Mouse (Mus musculus) neural tube, embryonic 15.5 days (tissue): Measurements from ENCODE around the gene Tfcp2. TPM values are rescaled to one million over a fixed set of nuclear protein-coding genes. Genes with fewer than 3 reads are reported as not detected.

Experiments used
- ATAC-seq: fragments of 200-750 bp; cut with Nextera tagmentation; 2 replicates; pipeline ENCODE4 v1.8.0; 2017; ENCODE audit warnings: mild to moderate bottlenecking, moderate TSS enrichment, moderate library complexity; ENCODE audit not compliant: low FRiP score
- H3K27ac ChIP-seq: fragments of 300-500 bp; sonication (generic); replicated peaks from 2 replicates; pipeline ENCODE4 v1.5.1; 2015; ENCODE audit warnings: mild to moderate bottlenecking, inconsistent platforms
- H3K27me3 ChIP-seq: fragments of 300-500 bp; sonication (generic); replicated peaks from 2 replicates; pipeline ENCODE4 v1.6.1; 2015; ENCODE audit warnings: inconsistent platforms
- H3K36me3 ChIP-seq: fragments of 300-500 bp; sonication (generic); 2 replicates; pipeline ENCODE4 v1.6.1; 2015; ENCODE audit warnings: inconsistent platforms
- H3K4me1 ChIP-seq: fragments of 300-500 bp; sonication (generic); 2 replicates; pipeline ENCODE4 v1.6.1; 2015; ENCODE audit warnings: inconsistent platforms
- H3K4me2 ChIP-seq: fragments of 300-500 bp; sonication (generic); 2 replicates; pipeline ENCODE4 v1.6.1; 2015; ENCODE audit warnings: inconsistent platforms, mild to moderate bottlenecking, moderate library complexity
- H3K4me3 ChIP-seq: fragments of 300-500 bp; sonication (generic); replicated peaks from 2 replicates; pipeline ENCODE4 v1.5.1; 2015; ENCODE audit warnings: mild to moderate bottlenecking, inconsistent platforms
- H3K9ac ChIP-seq: fragments of 300-500 bp; sonication (generic); replicated peaks from 2 replicates; pipeline ENCODE4 v1.6.1; 2015; ENCODE audit warnings: mild to moderate bottlenecking, inconsistent platforms
- H3K9me3 ChIP-seq: fragments of 300-500 bp; sonication (generic); replicated peaks from 2 replicates; pipeline ENCODE4 v1.6.1; 2016; ENCODE audit warnings: inconsistent platforms
- WGBS: fragments of 180-500 bp; shearing (Covaris S2); methylation state at CpG from one replicate; pipeline ENCODE4 v1.1.7; 2015; ENCODE audit warnings: mixed read lengths; 5-methylcytosine and 5-hydroxymethylcytosine counted together
- polyA plus RNA-seq: library from polyadenylated mRNA; unstranded; fragments of >200 nt; fragmentation: Nextera tagmentation; extraction: Ambion mirVana; gene quantifications from 2 replicates; pipeline ENCODE4 v1.2.1, GENCODE M21; 2015

Gene Tfcp2
- polyA plus RNA-seq = 32.4 and 34.8 TPM in 2 replicates

GRCm38 (mm10) chr15:100551326-100552307, at the start of gene Tfcp2:
TSS of gene Tfcp2 (minus strand) at chr15:100552008.
- Histone ChIP-seq H3K4me1 (peaks cover 24% of the 10 kb centered on the region), H3K27me3 (no peaks in the 10 kb centered on the region), H3K27ac (peak within 1 kb of the TSS; percentile 90), H3K4me3 (peak within 1 kb of the TSS; percentile 74), H3K36me3 (peaks cover 11% of the 10 kb centered on the region), H3K9ac (peak within 1 kb of the TSS; percentile 81), H3K4me2 (peak within 1 kb of the TSS; percentile 75), H3K9me3 (no peaks in the 10 kb centered on the region)
- peak; percentile 99 for ATAC-seq
- under 1% methylated on average over 83 of the region's 84 CpGs for WGBS

- Histone ChIP-seq H3K9ac (no peak overlapping the region), H3K36me3 (no peaks in the 10 kb centered on the region), H3K27me3 (0 out of 2 replicates have a peak, but pooled peaks cover 3% of the 10 kb centered on the region), H3K4me3 (peak overlapping the region; percentile 78), H3K4me2 (peak overlapping the region; percentile 90), H3K9me3 (no peaks in the 10 kb centered on the region), H3K27ac (no peak overlapping the region), H3K4me1 (peaks cover 32% of the 10 kb centered on the region)
- WGBS = 17% methylated on average over 21 of the region's 21 CpGs
- ATAC-seq = no peak
These were observed 49.0 kb upstream of the Tfcp2 start for GRCm38 (mm10) chr15:100600696-100601272.

DNA sequence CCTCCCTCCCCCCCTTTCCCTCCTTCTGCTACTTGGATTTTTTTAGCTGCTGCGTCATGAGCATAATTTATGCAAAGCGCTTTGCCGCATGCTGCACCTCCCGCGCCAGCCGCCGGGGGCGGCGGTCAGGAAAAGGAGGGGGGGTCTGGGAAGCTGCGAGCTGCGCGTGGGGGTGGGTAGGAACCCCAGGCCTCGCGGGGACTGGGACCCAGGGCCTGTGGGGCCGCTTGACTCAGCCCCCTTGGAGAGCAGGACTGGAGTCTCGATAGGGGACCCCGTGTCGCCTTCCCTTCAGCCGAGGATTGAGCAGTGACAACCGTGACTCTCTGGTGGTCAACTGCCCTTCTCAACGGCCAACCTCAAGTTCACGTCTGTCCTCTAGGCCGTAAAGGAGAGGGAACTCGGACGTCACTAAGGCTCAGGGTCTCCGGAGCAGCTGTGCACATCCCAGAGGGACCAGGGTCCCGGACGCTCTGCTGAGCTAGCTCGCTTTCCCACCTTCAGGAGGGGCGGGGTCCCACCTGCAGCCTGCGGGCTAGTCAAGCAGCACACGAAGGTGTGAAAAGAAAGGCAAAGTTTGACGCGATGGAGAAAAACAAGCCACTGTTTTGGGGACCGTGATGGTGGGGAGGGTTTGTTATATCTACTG, 48.4 kb upstream of the Tfcp2 start:
- H3K9me3 ChIP-seq = no peaks in the 10 kb centered on the region
- peak overlapping the region; percentile 84 for H3K9ac ChIP-seq
- H3K36me3 ChIP-seq = no peaks in the 10 kb centered on the region
- under 1% methylated on average over 33 of the region's 35 CpGs for WGBS
- H3K27ac ChIP-seq = peak overlapping the region; percentile 81
- ATAC-seq = peak; percentile 78
- peaks cover 28% of the 10 kb centered on the region for H3K4me1 ChIP-seq
- H3K27me3 ChIP-seq = 0 out of 2 replicates have a peak, but pooled peaks cover 3% of the 10 kb centered on the region
- H3K4me3 ChIP-seq = peak overlapping the region; percentile 78
- peak overlapping the region; percentile 90 for H3K4me2 ChIP-seq

- under 1% methylated on average over 47 of the region's 76 CpGs for WGBS
- H3K9me3 ChIP-seq = no peaks in the 10 kb centered on the region
- H3K36me3 ChIP-seq = no peaks in the 10 kb centered on the region
- H3K4me1 ChIP-seq = peaks cover 21% of the 10 kb centered on the region
- 0 out of 2 replicates have a peak, but pooled peaks cover 3% of the 10 kb centered on the region for H3K27me3 ChIP-seq
- H3K4me3 ChIP-seq = peak within 1 kb of the TSS; percentile 78
- ATAC-seq = peak; percentile 73
- peak within 1 kb of the TSS; percentile 90 for H3K4me2 ChIP-seq
- H3K9ac ChIP-seq = peak within 1 kb of the TSS; percentile 84
- H3K27ac ChIP-seq = peak within 1 kb of the TSS; percentile 81
These were observed 47.7 kb upstream of the Tfcp2 start, which contains the start of gene Pou6f1 for GRCm38 (mm10) chr15:100599276-100600046. TSS of gene Pou6f1 (minus strand) at chr15:100599984.

- Histone ChIP-seq H3K9ac (peak overlapping the region; percentile 84), H3K27me3 (0 out of 2 replicates have a peak, but pooled peaks cover 3% of the 10 kb centered on the region), H3K4me2 (peak overlapping the region; percentile 90), H3K36me3 (no peaks in the 10 kb centered on the region), H3K27ac (peak overlapping the region; percentile 81), H3K4me3 (peak overlapping the region; percentile 78), H3K9me3 (no peaks in the 10 kb centered on the region), H3K4me1 (peaks cover 20% of the 10 kb centered on the region)
- ATAC-seq = peak; percentile 44
- under 1% methylated on average over 12 of the region's 12 CpGs for WGBS
These were observed 47.1 kb upstream of the Tfcp2 start for GRCm38 (mm10) chr15:100598883-100599275.

DNA sequence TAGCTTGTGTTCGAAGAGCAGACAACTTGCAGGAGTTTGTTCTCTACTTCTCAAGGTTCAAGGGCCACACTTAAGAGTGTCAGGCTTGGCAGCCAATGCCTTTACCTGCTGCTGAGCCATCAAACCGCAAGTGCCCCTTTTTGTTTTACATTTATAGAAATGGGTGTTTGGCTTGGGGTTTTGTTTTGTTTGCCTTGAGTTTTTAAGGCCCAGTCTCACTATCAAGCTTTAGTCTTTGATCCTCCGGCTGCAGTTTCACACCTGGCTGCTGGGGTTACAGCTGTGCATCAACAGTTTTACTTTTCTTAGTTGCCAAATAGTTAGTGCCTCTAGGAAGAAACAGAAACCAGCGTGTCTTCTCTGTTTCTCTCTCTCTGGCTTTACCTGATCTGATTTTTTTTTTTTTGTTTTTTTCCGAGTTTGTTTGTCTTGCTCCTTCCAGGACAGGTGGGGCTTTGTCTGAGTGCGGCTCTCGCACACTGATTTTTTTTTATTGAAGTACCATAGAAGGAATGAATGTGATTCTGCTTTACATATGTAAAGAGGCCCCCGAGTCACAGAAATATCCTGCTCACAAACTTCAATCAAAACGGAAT, 46.6 kb upstream of the Tfcp2 start:
- Histone ChIP-seq H3K4me3 (peak overlapping the region; percentile 78), H3K9ac (peak overlapping the region; percentile 84), H3K9me3 (no peaks in the 10 kb centered on the region), H3K4me1 (peaks cover 20% of the 10 kb centered on the region), H3K27ac (peak overlapping the region; percentile 81), H3K27me3 (0 out of 2 replicates have a peak, but pooled peaks cover 3% of the 10 kb centered on the region), H3K4me2 (peak overlapping the region; percentile 90), H3K36me3 (no peaks in the 10 kb centered on the region)
- no peak for ATAC-seq
- 20% methylated on average over 9 of the region's 9 CpGs for WGBS

DNA sequence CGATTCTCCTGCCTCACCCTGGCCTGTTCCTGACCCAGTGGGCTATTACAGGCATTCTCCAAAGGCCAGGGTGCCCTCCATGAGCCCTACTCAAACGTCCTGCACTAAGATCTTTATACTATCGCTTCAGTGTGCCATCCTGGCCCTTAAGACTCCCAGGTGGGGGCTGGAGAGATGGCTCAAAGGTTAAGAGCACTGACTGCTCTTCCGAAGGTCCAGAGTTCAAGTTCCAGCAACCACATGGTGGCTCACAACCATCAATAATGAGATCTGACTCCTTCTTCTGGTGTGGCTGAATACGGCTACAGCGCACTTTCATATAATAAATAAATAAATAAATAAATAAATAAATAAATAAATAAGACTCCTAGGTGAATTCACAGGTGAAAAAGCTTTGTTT, 41.0 kb upstream of the Tfcp2 start:
- Histone ChIP-seq H3K4me3 (no peak overlapping the region), H3K27me3 (no peaks in the 10 kb centered on the region), H3K27ac (no peak overlapping the region), H3K9me3 (no peaks in the 10 kb centered on the region), H3K4me2 (no peak overlapping the region), H3K9ac (no peak overlapping the region), H3K36me3 (peaks cover 14% of the 10 kb centered on the region), H3K4me1 (no peaks in the 10 kb centered on the region)
- ATAC-seq = no peak
- WGBS = 81% methylated on average over 6 of the region's 6 CpGs

GRCm38 (mm10) chr15:100590436-100590835, 38.6 kb upstream of the Tfcp2 start:
- Histone ChIP-seq H3K4me2 (no peak overlapping the region), H3K4me1 (no peaks in the 10 kb centered on the region), H3K9ac (no peak overlapping the region), H3K27me3 (no peaks in the 10 kb centered on the region), H3K27ac (no peak overlapping the region), H3K9me3 (no peaks in the 10 kb centered on the region), H3K36me3 (peaks cover 38% of the 10 kb centered on the region), H3K4me3 (no peak overlapping the region)
- no peak for ATAC-seq
- 78% methylated on average over 8 of the region's 8 CpGs for WGBS

- no peaks in the 10 kb centered on the region for H3K4me1 ChIP-seq
- no peak overlapping the region for H3K9ac ChIP-seq
- no peak overlapping the region for H3K4me2 ChIP-seq
- H3K27ac ChIP-seq = no peak overlapping the region
- H3K27me3 ChIP-seq = no peaks in the 10 kb centered on the region
- ATAC-seq = no peak
- H3K4me3 ChIP-seq = no peak overlapping the region
- H3K9me3 ChIP-seq = no peaks in the 10 kb centered on the region
- 89% methylated on average over 6 of the region's 6 CpGs for WGBS
- H3K36me3 ChIP-seq = peaks cover 49% of the 10 kb centered on the region
These were observed 36.5 kb upstream of the Tfcp2 start for GRCm38 (mm10) chr15:100588297-100588696.

- 79% methylated on average over 4 of the region's 4 CpGs for WGBS
- Histone ChIP-seq H3K4me1 (no peaks in the 10 kb centered on the region), H3K9me3 (no peaks in the 10 kb centered on the region), H3K27ac (no peak overlapping the region), H3K9ac (no peak overlapping the region), H3K36me3 (peaks cover 59% of the 10 kb centered on the region), H3K4me2 (no peak overlapping the region), H3K4me3 (no peak overlapping the region), H3K27me3 (no peaks in the 10 kb centered on the region)
- ATAC-seq = no peak
These were observed 35.4 kb upstream of the Tfcp2 start for GRCm38 (mm10) chr15:100587166-100587565.
